Mouse (Mus musculus) forebrain, embryonic 11.5 days (tissue): ENCODE measurements around the gene Hipk2. TPM values are rescaled to one million over a fixed set of nuclear protein-coding genes. Genes with fewer than 3 reads are reported as not detected.

Source experiments
- ATAC-seq: fragments of 200-750 bp; cut with Nextera tagmentation; replicated peaks from 2 replicates; pipeline ENCODE4 v1.8.0; 2017; ENCODE audit warnings: moderate TSS enrichment; ENCODE audit not compliant: low FRiP score
- DNase-seq: peaks from one replicate; pipeline ENCODE4 v3.0.0-alpha.2; 2017; ENCODE audit warnings: low spot score
- H3K27ac ChIP-seq: fragments of 300-500 bp; sonication (generic); 2 replicates; pipeline ENCODE4 v1.5.1; 2014; ENCODE audit warnings: low read depth, low read length
- H3K27me3 ChIP-seq: fragments of 300-500 bp; sonication (generic); 2 replicates; pipeline ENCODE4 v1.6.1; 2014; ENCODE audit warnings: mild to moderate bottlenecking, low read length, mixed read lengths; ENCODE audit not compliant: control insufficient read depth, insufficient read depth
- H3K36me3 ChIP-seq: fragments of 300-500 bp; sonication (generic); 2 replicates; pipeline ENCODE4 v1.6.1; 2014; ENCODE audit warnings: mild to moderate bottlenecking, low read length, moderate library complexity, mixed read lengths; ENCODE audit not compliant: control insufficient read depth, insufficient read depth
- H3K4me1 ChIP-seq: fragments of 300-500 bp; sonication (generic); replicated peaks from 2 replicates; pipeline ENCODE4 v1.6.1; 2014; ENCODE audit warnings: low read length, mixed read lengths; ENCODE audit not compliant: control insufficient read depth, insufficient read depth
- H3K4me2 ChIP-seq: fragments of 300-500 bp; sonication (generic); 2 replicates; pipeline ENCODE4 v1.6.1; 2014; ENCODE audit warnings: low read depth, mild to moderate bottlenecking, low read length, moderate library complexity, mixed read lengths; ENCODE audit not compliant: severe bottlenecking
- H3K4me3 ChIP-seq: fragments of 300-500 bp; sonication (generic); 2 replicates; pipeline ENCODE4 v1.5.1; 2014; ENCODE audit warnings: low read depth, low read length
- H3K9ac ChIP-seq: fragments of 300-500 bp; sonication (generic); 2 replicates; pipeline ENCODE4 v1.6.1; 2014; ENCODE audit warnings: low read length
- H3K9me3 ChIP-seq: fragments of 300-500 bp; sonication (generic); 2 replicates; pipeline ENCODE4 v1.6.1; 2016; ENCODE audit warnings: low read length, mixed read lengths; ENCODE audit not compliant: control insufficient read depth
- WGBS: fragments of 180-500 bp; shearing (Covaris S2); extraction: QIAGEN DNeasy Blood & Tissue Kit; methylation state at CpG from one replicate; pipeline ENCODE4 v1.1.7; 2014; 5-methylcytosine and 5-hydroxymethylcytosine counted together
- polyA plus RNA-seq: library from polyadenylated mRNA; unstranded; fragments of >200 nt; fragmentation: Nextera tagmentation; extraction: Ambion mirVana; gene quantifications from 2 replicates; pipeline ENCODE4 v1.2.1, GENCODE M21; 2014

Hipk2 gene
- polyA plus RNA-seq, 1 experiment from 2014 or later, result 31.0 TPM

GRCm38 (mm10) chr6:38753025-38753424, 122.9 kb downstream of the Hipk2 start:
- no peak overlapping the region for H3K4me3 ChIP-seq
- DNase-seq (no peak), ATAC-seq (no peak)
- 76% methylated on average over 2 of the region's 2 CpGs for WGBS
- no peak overlapping the region for H3K4me2 ChIP-seq
- no peaks in the 10 kb centered on the region for H3K9me3 ChIP-seq
- no peaks in the 10 kb centered on the region for H3K27me3 ChIP-seq
- no peak overlapping the region for H3K27ac ChIP-seq
- H3K9ac ChIP-seq, result no peak overlapping the region
- no peaks in the 10 kb centered on the region for H3K4me1 ChIP-seq
- H3K36me3 ChIP-seq, result no peaks in the 10 kb centered on the region

- Histone ChIP-seq H3K4me3 (no peak overlapping the region), H3K27ac (no peak overlapping the region), H3K4me2 (no peak overlapping the region), H3K9ac (no peak overlapping the region), H3K36me3 (no peaks in the 10 kb centered on the region), H3K27me3 (no peaks in the 10 kb centered on the region), H3K4me1 (no peaks in the 10 kb centered on the region), H3K9me3 (no peaks in the 10 kb centered on the region)
- ATAC-seq, result no peak
- WGBS, result 86% methylated on average over 6 of the region's 6 CpGs
- DNase-seq, result no peak
Observed at GRCm38 (mm10) chr6:38752495-38752894, 123.5 kb downstream of the Hipk2 start.

GRCm38 (mm10) chr6:38748037-38748436, 127.9 kb downstream of the Hipk2 start:
- Histone ChIP-seq H3K4me3 (no peak overlapping the region), H3K9me3 (no peaks in the 10 kb centered on the region), H3K4me1 (no peaks in the 10 kb centered on the region), H3K27me3 (no peaks in the 10 kb centered on the region), H3K9ac (no peak overlapping the region), H3K36me3 (peaks cover 3% of the 10 kb centered on the region; the same call in 1 of the 2 replicates), H3K27ac (no peak overlapping the region), H3K4me2 (no peak overlapping the region)
- no peak for ATAC-seq
- 82% methylated on average over 4 of the region's 4 CpGs for WGBS
- DNase-seq, result no peak

- H3K9me3 ChIP-seq, result no peaks in the 10 kb centered on the region
- no peaks in the 10 kb centered on the region for H3K27me3 ChIP-seq
- 98% methylated on average over 7 of the region's 7 CpGs for WGBS
- peaks cover 8% of the 10 kb centered on the region for H3K36me3 ChIP-seq
- H3K4me3 ChIP-seq, result no peak overlapping the region
- no peak overlapping the region for H3K27ac ChIP-seq
- ATAC-seq (no peak), DNase-seq (no peak)
- H3K9ac ChIP-seq, result no peak overlapping the region
- H3K4me2 ChIP-seq, result no peak overlapping the region
- no peaks in the 10 kb centered on the region for H3K4me1 ChIP-seq
Observed at GRCm38 (mm10) chr6:38743351-38743750, 132.6 kb downstream of the Hipk2 start.

- Histone ChIP-seq H3K4me3 (no peak overlapping the region), H3K36me3 (peaks cover 8% of the 10 kb centered on the region), H3K9me3 (no peaks in the 10 kb centered on the region), H3K4me1 (no peaks in the 10 kb centered on the region), H3K4me2 (no peak overlapping the region), H3K27ac (no peak overlapping the region), H3K9ac (no peak overlapping the region), H3K27me3 (no peaks in the 10 kb centered on the region)
- no peak for DNase-seq
- no peak for ATAC-seq
- 87% methylated on average over 3 of the region's 3 CpGs for WGBS
Observed at GRCm38 (mm10) chr6:38742441-38742840, 133.5 kb downstream of the Hipk2 start.

- 96% methylated on average over 3 of the region's 3 CpGs for WGBS
- H3K4me3 ChIP-seq, result no peak overlapping the region
- no peak for DNase-seq
- peaks cover 8% of the 10 kb centered on the region for H3K36me3 ChIP-seq
- H3K4me1 ChIP-seq, result no peaks in the 10 kb centered on the region
- H3K27ac ChIP-seq, result no peak overlapping the region
- no peaks in the 10 kb centered on the region for H3K27me3 ChIP-seq
- no peaks in the 10 kb centered on the region for H3K9me3 ChIP-seq
- H3K9ac ChIP-seq, result no peak overlapping the region
- H3K4me2 ChIP-seq, result no peak overlapping the region
- ATAC-seq, result no peak
Observed at GRCm38 (mm10) chr6:38741024-38741423, 134.9 kb downstream of the Hipk2 start.

GRCm38 (mm10) chr6:38739266-38739665, 136.7 kb downstream of the Hipk2 start:
- no peak overlapping the region for H3K4me3 ChIP-seq
- no peaks in the 10 kb centered on the region for H3K27me3 ChIP-seq
- DNase-seq, result no peak
- ATAC-seq, result no peak
- no peak overlapping the region for H3K9ac ChIP-seq
- no peaks in the 10 kb centered on the region for H3K4me1 ChIP-seq
- WGBS, result 50% methylated on average over 3 of the region's 3 CpGs
- peaks cover 15% of the 10 kb centered on the region for H3K36me3 ChIP-seq
- H3K9me3 ChIP-seq, result no peaks in the 10 kb centered on the region
- no peak overlapping the region for H3K27ac ChIP-seq
- H3K4me2 ChIP-seq, result no peak overlapping the region

- H3K9me3 ChIP-seq, result no peaks in the 10 kb centered on the region
Observed at GRCm38 (mm10) chr6:38737763-38738162, 138.2 kb downstream of the Hipk2 start.

GRCm38 (mm10) chr6:38736240-38736639, 139.7 kb downstream of the Hipk2 start:
- ATAC-seq (peak; percentile 60), DNase-seq (peak; percentile 84)
- H3K4me2 ChIP-seq, result no peak overlapping the region
- H3K27me3 ChIP-seq, result no peaks in the 10 kb centered on the region
- no peak overlapping the region for H3K9ac ChIP-seq
- H3K36me3 ChIP-seq, result peaks cover 7% of the 10 kb centered on the region; the same call in 1 of the 2 replicates
- no peaks in the 10 kb centered on the region for H3K9me3 ChIP-seq
- no peak overlapping the region for H3K27ac ChIP-seq
- H3K4me1 ChIP-seq, result no peaks in the 10 kb centered on the region
- 25% methylated on average over 4 of the region's 4 CpGs for WGBS
- H3K4me3 ChIP-seq, result no peak overlapping the region

More at GRCm38 (mm10) chr6:38737763-38738162, 138.2 kb downstream of the Hipk2 start:
- Histone ChIP-seq H3K4me1 (no peaks in the 10 kb centered on the region), H3K27ac (no peak overlapping the region), H3K4me2 (no peak overlapping the region), H3K36me3 (peaks cover 9% of the 10 kb centered on the region), H3K9ac (no peak overlapping the region), H3K27me3 (no peaks in the 10 kb centered on the region), H3K4me3 (no peak overlapping the region)
- no peak for DNase-seq
- ATAC-seq, result no peak
- 71% methylated on average over 2 of the region's 2 CpGs for WGBS
